Mouse (Mus musculus): Measurements from ENCODE around the gene Myrf. TPM values are rescaled to one million over a fixed set of nuclear protein-coding genes. Genes with fewer than 3 reads are reported as not detected.
"Not testable (repeated sequence)": the region's sequence is repeated elsewhere in the genome, so short reads cannot be mapped to it uniquely, and the experiment has no call there.

The Myrf gene
- polyA plus RNA-seq, 1 experiment from 2014 or later, result 1.7 TPM

GRCm38 (mm10) chr19:10170466-10170865 is 70.1 kb downstream of the Myrf start:
- Histone ChIP-seq H3K27ac (ENCODE audit: low read depth, low read length) (no peak overlapping the region), H3K36me3 (ENCODE audit: control insufficient read depth, insufficient read depth, low read length) (no peaks in the 10 kb centered on the region), H3K27me3 (ENCODE audit: control insufficient read depth, insufficient read depth, low read length) (no peaks in the 10 kb centered on the region), H3K4me3 (ENCODE audit: low read depth, low read length) (no peak overlapping the region), H3K4me2 (no peak overlapping the region), H3K4me1 (ENCODE audit: control insufficient read depth, insufficient read depth, low read length) (no peaks in the 10 kb centered on the region), H3K9me3 (ENCODE audit: control insufficient read depth, low read length) (no peaks in the 10 kb centered on the region), H3K9ac (ENCODE audit: low read length) (no peak overlapping the region)
- 12% methylated on average over 1 of the region's 1 CpGs for WGBS
- DNase-seq (ENCODE audit: low spot score, missing footprints), result peak; percentile 78
- no peak for ATAC-seq (ENCODE audit: low FRiP score)

- DNase-seq (ENCODE audit: low spot score, missing footprints), result peak; percentile 72
- not testable (repeated sequence) for H3K9ac ChIP-seq (ENCODE audit: low read length); H3K27ac ChIP-seq (ENCODE audit: low read depth, low read length); ATAC-seq (ENCODE audit: low FRiP score); H3K4me3 ChIP-seq (ENCODE audit: low read depth, low read length); H3K36me3 ChIP-seq (ENCODE audit: control insufficient read depth, insufficient read depth, low read length); H3K27me3 ChIP-seq (ENCODE audit: control insufficient read depth, insufficient read depth, low read length); H3K9me3 ChIP-seq (ENCODE audit: control insufficient read depth, low read length); H3K4me1 ChIP-seq (ENCODE audit: control insufficient read depth, insufficient read depth, low read length); H3K4me2 ChIP-seq
- 86% methylated on average over 3 of the region's 3 CpGs for WGBS
Observed at GRCm38 (mm10) chr19:10169692-10170330, 70.7 kb downstream of the Myrf start.

GRCm38 (mm10) chr19:10169179-10169578 is 71.4 kb downstream of the Myrf start:
- Histone ChIP-seq H3K4me1 (ENCODE audit: control insufficient read depth, insufficient read depth, low read length) (no peaks in the 10 kb centered on the region), H3K27ac (ENCODE audit: low read depth, low read length) (no peak overlapping the region), H3K27me3 (ENCODE audit: control insufficient read depth, insufficient read depth, low read length) (no peaks in the 10 kb centered on the region), H3K4me3 (ENCODE audit: low read depth, low read length) (no peak overlapping the region), H3K9ac (ENCODE audit: low read length) (no peak overlapping the region), H3K4me2 (no peak overlapping the region), H3K9me3 (ENCODE audit: control insufficient read depth, low read length) (no peaks in the 10 kb centered on the region), H3K36me3 (ENCODE audit: control insufficient read depth, insufficient read depth, low read length) (no peaks in the 10 kb centered on the region)
- ATAC-seq (ENCODE audit: low FRiP score), result no peak
- DNase-seq (ENCODE audit: low spot score, missing footprints), result peak; percentile 45

GRCm38 (mm10) chr19:10168441-10168840 is 72.1 kb downstream of the Myrf start:
- Histone ChIP-seq H3K4me1 (ENCODE audit: control insufficient read depth, insufficient read depth, low read length) (no peaks in the 10 kb centered on the region), H3K4me2 (no peak overlapping the region), H3K27me3 (ENCODE audit: control insufficient read depth, insufficient read depth, low read length) (no peaks in the 10 kb centered on the region), H3K27ac (ENCODE audit: low read depth, low read length) (no peak overlapping the region), H3K9ac (ENCODE audit: low read length) (no peak overlapping the region), H3K9me3 (ENCODE audit: control insufficient read depth, low read length) (no peaks in the 10 kb centered on the region), H3K36me3 (ENCODE audit: control insufficient read depth, insufficient read depth, low read length) (no peaks in the 10 kb centered on the region), H3K4me3 (ENCODE audit: low read depth, low read length) (no peak overlapping the region)
- no peak for ATAC-seq (ENCODE audit: low FRiP score)
- DNase-seq (ENCODE audit: low spot score, missing footprints), result peak; percentile 44
- WGBS, result 90% methylated on average over 3 of the region's 3 CpGs

GRCm38 (mm10) chr19:10167951-10168350 is 72.6 kb downstream of the Myrf start:
- WGBS, result 100% methylated on average over 1 of the region's 1 CpGs
- no peak for ATAC-seq (ENCODE audit: low FRiP score)

GRCm38 (mm10) chr19:10167112-10167511 is 73.4 kb downstream of the Myrf start:
- ATAC-seq (ENCODE audit: low FRiP score), result no peak
- Histone ChIP-seq H3K9me3 (ENCODE audit: control insufficient read depth, low read length) (peaks cover 2% of the 10 kb centered on the region; the same call in 1 of the 2 replicates), H3K4me3 (ENCODE audit: low read depth, low read length) (no peak overlapping the region), H3K9ac (ENCODE audit: low read length) (no peak overlapping the region), H3K4me1 (ENCODE audit: control insufficient read depth, insufficient read depth, low read length) (no peaks in the 10 kb centered on the region), H3K27ac (ENCODE audit: low read depth, low read length) (no peak overlapping the region), H3K36me3 (ENCODE audit: control insufficient read depth, insufficient read depth, low read length) (no peaks in the 10 kb centered on the region), H3K4me2 (no peak overlapping the region), H3K27me3 (ENCODE audit: control insufficient read depth, insufficient read depth, low read length) (no peaks in the 10 kb centered on the region)
- 83% methylated on average over 4 of the region's 4 CpGs for WGBS
- no peak for DNase-seq (ENCODE audit: low spot score, missing footprints)

More at GRCm38 (mm10) chr19:10167951-10168350, 72.6 kb downstream of the Myrf start:
- no peaks in the 10 kb centered on the region for H3K36me3 ChIP-seq (ENCODE audit: control insufficient read depth, insufficient read depth, low read length)
- DNase-seq (ENCODE audit: low spot score, missing footprints), result no peak
- no peak overlapping the region for H3K4me2 ChIP-seq
- no peak overlapping the region for H3K4me3 ChIP-seq (ENCODE audit: low read depth, low read length)
- H3K4me1 ChIP-seq (ENCODE audit: control insufficient read depth, insufficient read depth, low read length), result no peaks in the 10 kb centered on the region
- H3K9me3 ChIP-seq (ENCODE audit: control insufficient read depth, low read length), result no peaks in the 10 kb centered on the region
- H3K27me3 ChIP-seq (ENCODE audit: control insufficient read depth, insufficient read depth, low read length), result no peaks in the 10 kb centered on the region
- no peak overlapping the region for H3K27ac ChIP-seq (ENCODE audit: low read depth, low read length)
- H3K9ac ChIP-seq (ENCODE audit: low read length), result no peak overlapping the region

GRCm38 (mm10) chr19:10165928-10166327 is 74.6 kb downstream of the Myrf start:
- H3K9me3 ChIP-seq (ENCODE audit: control insufficient read depth, low read length); H3K4me1 ChIP-seq (ENCODE audit: control insufficient read depth, insufficient read depth, low read length); H3K27me3 ChIP-seq (ENCODE audit: control insufficient read depth, insufficient read depth, low read length); ATAC-seq (ENCODE audit: low FRiP score); H3K36me3 ChIP-seq (ENCODE audit: control insufficient read depth, insufficient read depth, low read length); H3K9ac ChIP-seq (ENCODE audit: low read length); H3K4me3 ChIP-seq (ENCODE audit: low read depth, low read length); H3K4me2 ChIP-seq; H3K27ac ChIP-seq (ENCODE audit: low read depth, low read length): not testable (repeated sequence)
- 93% methylated on average over 3 of the region's 4 CpGs for WGBS
- peak; percentile 17 for DNase-seq (ENCODE audit: low spot score, missing footprints)

- no peaks in the 10 kb centered on the region for H3K4me1 ChIP-seq (ENCODE audit: control insufficient read depth, insufficient read depth, low read length)
- no peak overlapping the region for H3K4me2 ChIP-seq
- H3K9me3 ChIP-seq (ENCODE audit: control insufficient read depth, low read length), result peaks cover 2% of the 10 kb centered on the region; the same call in 1 of the 2 replicates
- H3K27me3 ChIP-seq (ENCODE audit: control insufficient read depth, insufficient read depth, low read length), result no peaks in the 10 kb centered on the region
- no peak overlapping the region for H3K27ac ChIP-seq (ENCODE audit: low read depth, low read length)
- H3K9ac ChIP-seq (ENCODE audit: low read length), result no peak overlapping the region
- ATAC-seq (ENCODE audit: low FRiP score), result no peak
- no peak overlapping the region for H3K4me3 ChIP-seq (ENCODE audit: low read depth, low read length)
- 87% methylated on average over 3 of the region's 3 CpGs for WGBS
- H3K36me3 ChIP-seq (ENCODE audit: control insufficient read depth, insufficient read depth, low read length), result no peaks in the 10 kb centered on the region
- DNase-seq (ENCODE audit: low spot score, missing footprints), result peak; percentile 19
Observed at GRCm38 (mm10) chr19:10163896-10164295, 76.7 kb downstream of the Myrf start.
